Mouse (Mus musculus): ENCODE measurements around the gene Tldc1.

The Tldc1 gene

DNA sequence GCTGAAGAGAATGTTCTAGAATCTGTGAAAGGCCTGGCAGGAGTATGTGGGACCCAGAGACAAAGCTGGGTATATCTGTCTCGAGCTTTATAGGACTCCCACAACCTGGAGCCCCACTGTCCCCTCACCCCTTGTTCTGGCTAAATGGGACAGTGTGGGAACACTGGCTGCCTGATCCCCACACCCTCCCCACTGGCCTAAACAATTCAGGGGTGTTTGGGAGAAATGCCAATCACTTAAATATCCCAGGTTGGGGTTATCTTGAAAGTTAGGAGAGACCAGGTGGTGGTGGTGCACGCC, 20.7 kb upstream of the Tldc1 start:
- no peak for DNase-seq

DNA sequence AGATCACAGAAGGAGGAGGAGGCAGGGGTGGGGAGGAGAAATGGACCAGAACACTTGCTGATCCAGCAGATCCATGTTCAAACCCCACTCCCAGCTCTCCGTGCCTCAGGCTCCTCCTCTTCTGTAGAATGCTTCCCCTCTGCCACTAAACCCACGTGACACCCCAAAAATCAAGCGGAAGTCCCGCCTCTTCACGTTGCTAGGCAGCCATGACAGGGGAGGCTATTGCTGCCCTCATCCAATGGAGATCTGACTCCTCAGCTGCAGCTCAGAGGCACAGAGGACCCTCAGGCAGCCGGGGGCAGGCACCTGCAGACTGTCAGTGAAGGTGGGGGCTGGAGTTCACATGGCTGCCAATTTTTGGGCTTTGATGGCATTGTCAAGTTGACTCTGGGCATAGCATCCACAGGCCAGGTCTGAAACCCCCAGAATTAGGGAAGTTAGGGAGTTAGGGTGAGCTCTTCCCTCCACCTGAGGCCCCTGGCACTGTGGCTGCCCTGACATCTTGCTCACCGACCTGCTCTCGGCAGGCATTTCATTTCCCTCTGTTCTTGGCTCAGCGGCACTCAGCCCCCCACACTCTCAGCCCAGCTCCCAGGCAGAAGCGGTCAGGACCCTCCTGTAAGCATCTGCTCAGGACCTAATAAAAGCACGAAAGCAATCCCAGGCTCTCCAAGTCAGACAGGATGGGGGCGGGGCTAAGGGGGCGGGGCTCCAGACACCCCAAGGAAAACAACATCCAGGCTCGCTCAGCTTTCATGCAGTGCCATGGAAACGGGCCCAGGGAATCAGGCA, 20.2 kb upstream of the Tldc1 start:
- peak; percentile 53 for DNase-seq

DNA sequence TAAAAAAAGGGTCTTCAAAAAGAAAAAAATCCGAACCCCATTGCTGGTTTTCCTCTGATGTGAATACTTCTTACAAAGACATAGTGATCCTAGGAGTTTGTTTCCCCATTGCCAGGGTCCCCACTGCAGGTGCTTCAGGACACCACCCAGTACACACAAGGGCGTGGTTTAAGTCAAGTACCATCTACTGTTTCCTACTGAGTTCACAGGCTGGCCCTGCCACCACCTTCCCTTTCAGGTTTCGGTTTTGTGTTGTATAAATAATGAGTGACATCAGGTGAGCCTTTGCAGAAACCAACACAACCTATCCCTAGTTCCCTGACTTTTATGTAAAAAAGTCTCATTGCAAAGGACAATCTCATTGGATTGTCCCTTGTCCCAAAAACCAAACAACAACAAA, 17.4 kb upstream of the Tldc1 start:
- DNase-seq, result no peak

DNA sequence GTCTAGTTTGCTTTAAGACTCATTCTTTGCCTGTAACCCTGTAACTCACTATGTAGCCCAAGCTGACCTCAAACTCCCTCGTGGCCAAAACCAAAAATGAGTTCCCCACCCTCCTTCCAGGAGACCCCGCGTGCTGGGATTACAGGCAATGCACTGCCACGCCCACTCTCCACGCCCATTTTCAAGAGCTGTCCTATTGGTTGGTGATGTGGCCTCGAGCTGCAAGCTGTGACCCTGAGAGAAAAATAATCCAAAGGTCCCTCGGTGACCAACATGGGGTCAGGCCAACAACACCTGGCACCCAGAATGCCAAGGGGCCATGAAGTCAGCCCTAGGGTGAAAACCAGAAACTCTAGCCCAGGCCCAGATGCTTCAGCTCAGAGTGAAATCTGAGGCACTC, 16.5 kb upstream of the Tldc1 start:
- no peak for DNase-seq

DNA sequence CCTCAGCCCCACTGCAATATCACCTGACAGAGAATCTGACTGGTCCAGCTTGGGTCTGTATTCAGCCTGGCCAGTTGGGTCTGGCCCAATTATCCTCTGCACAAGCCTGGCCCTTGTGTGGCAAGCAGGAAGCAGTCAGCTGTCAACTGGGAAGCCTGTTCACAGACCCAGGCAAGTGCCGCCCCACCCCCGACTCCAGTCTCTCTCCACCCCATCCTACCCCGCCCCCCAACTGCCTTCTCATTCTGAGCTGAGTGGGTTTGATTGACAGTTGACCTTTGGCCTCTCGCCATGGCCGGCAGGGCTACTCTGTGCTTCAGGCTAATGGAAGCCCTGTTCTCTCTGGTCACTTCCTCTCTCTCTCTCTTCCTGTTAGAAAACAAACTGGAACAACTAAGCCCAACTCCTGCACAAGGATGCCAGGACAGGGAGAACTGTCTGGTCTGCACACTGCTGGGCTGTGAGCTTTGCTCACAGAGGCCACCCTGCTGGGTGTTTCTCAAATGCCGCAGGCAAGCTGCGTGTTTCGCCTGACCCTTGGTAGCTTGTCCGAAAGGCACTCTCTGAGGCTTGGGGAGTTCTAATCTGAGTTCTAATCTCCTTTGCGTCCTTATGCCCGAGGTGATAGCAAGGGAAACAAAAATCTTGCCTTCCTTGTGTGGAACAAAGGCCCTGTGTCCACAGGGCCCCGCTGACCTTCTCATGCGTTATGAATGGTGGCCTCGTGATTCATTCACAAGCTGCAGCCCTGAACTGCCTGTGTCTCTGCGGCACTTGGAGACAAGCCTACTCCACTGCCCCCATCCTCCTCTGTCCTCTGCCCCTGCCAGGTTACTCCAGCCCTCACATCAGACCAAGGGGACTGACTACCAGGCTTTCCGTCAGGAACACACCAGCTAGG, 13.8 kb upstream of the Tldc1 start:
- DNase-seq, result peak; percentile 50

DNA sequence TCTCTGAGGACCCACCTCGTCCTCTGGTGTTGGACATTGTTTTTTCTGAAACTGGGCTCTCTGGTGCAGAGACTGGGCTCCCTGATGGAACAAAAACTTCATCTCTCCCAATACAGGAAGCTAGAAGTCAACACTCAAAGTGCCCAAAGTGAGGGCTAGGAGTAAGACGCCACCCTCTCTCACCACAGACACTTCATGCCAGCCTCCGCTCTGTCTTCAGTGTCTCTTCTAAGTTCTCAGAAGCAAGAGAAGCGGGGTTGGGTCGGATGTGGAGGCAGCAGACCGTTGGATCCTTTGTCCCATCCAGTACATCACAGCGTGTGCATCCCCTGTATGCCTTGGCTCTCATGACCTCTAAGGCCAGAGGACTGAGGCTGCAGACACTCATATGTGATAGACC, 11.4 kb upstream of the Tldc1 start:
- DNase-seq, result no peak

DNA sequence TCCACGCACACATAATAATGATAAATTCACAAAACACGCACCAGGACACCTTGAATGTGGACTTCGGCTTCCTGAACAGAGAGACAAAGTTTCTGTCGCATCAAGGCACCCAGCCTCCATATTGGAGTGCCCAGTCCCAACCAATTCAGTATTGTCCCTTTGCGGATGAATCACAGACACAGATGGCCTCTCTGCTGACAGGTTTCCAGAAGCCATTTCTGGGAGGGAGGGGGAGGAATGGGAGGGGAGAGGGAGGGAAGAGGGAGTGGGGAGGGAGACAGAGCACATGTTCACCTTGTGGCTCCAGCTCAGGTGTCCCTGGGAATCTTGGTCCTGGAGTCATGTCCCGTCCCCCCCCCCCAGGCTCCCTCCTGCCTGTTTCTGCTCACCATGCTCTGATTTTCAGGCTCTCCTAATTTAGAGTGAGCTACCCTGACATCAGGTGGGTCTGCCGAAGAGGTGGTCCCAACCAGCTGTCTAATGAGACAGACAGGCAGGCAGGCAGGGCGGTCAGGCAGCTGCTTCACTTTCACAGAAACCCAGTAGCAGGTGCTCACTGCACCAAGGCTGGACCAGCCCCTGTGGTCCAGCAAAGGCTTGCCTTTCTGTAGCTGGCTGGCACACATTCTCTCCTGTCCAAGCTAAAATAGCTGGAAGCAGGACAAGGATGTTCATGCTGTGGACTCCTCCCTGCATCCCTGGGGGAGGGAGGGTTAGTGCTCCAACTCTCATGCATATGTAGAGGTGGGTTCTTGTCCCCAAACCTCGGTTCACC, 10.6 kb upstream of the Tldc1 start:
- no peak for DNase-seq

DNA sequence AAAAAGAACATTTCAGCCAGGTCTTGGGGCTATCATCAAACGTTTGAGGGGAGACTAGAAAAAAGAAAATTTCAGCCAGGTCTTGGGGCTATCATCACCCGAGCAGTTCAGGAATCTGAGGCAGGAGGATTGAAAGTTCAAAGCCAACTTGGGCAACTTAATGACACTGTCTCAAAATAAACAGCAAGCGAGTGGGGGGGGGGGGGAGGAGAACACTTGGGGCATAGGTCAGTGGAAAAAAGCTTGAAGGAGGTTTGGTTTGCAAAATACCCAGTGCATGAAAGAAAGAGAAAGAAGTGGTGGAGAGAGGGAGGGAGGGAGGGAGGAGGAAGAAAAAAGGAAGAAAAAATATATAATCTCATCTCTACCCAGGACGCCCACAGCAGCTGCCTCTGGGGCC, 9.1 kb upstream of the Tldc1 start:
- no peak for DNase-seq

DNA sequence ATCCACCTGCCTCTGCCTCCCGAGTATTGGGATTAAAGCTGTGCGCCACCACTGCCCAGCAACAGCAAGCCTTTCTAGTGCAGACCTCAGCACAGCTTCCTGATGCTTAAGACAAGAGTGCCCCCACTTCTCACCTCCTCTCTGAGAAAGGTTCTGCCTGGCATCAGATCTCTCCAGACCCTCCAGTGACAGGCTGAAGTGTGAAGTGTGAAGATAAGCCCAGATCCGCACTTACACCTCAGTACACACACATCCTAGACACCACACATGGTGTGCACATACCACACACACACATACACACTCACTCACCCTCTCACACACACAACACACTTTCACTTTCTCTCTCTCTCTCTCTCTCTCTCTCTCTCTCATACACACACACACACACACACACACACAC, 8.7 kb upstream of the Tldc1 start:
- no peak for DNase-seq

DNA sequence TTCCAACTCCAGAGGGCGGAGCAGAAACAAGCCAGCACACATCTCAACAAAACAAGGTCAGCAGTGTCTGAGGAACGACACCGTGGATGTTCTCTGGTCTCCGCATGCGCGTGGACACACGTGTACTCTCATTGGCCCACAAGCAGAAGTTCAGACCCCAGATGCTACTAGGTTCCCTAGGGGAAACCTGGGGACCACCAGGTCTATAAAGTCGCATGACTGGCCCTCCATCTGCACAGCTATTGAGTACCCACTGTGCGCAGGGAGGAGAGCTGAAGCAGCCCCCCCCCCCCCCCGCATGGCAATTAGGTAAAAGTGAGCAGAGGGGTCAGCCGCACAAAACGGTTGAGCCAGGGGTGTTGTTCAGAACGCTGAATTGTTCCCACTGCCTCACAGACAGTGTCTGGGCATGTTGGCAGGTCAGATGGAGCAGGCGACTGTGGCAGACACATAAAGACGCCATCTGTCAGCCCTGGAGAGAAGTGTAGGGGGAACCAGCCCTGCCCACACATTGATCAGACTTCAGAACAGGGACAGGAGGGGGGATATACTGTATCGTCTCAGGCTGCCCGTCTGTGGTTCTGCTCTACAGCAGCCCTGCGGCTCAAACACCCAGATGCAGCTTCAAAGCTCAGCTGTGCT, 7.7 kb upstream of the Tldc1 start:
- DNase-seq, result no peak

DNA sequence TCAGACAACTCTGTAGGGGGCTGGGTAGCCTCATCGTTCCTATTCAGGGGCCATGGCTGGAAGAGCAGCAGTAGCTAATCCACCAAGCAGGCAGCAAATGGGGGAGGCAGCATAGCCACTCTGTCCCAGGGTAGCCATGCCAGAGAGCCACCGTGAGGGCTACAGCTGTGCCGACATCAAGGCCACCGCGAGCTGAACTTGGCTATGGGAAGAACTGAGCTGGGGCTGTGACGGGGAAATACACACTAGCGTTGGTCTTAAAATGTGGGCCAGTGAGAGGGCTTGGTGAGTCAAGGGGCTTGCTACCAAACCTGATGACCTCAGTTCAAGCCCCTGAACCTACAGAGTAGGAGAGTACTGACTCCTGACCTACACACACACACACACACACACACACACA, 6.5 kb upstream of the Tldc1 start:
- no peak for DNase-seq

DNA sequence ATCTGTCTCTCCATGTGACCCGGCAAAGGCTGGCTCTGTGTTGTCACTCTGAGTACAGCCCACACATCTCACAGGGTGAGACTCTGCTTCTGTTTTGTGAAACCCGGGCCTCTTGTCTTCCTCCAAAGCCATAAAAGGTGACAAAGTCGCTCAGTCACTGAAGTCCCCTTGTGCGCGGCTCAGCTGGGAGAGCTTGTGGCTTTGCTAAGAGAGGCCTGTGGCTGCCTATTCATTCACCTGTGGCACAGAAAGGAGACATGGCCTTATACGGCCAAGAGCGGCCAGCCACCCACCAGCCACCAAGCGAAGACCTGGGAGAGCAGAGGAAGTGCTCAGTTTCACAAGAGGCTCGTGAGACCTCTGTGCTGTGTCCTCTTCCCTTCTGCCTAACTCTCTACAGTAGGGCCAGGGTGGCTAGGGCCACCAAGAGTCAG, 5.9 kb upstream of the Tldc1 start:
- DNase-seq, result no peak

DNA sequence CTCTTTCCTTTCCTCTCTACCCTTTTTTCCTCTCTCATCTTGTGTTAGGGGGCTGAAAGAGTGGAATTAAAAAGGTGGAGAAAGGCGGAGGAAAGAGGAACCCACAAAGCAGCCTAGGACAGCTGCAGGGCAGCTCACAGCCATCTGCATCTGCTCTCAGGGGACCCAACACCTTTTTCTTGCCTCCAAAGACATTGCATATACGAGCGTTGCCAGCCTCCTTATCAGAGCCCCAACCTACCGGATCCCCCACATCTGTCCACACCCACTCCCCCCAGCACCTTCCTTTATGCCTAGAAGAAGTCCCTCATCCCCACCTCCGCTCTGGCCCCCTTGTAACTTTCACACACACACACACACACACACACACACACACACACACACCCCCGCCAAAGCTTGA, 5.4 kb upstream of the Tldc1 start:
- no peak for DNase-seq

DNA sequence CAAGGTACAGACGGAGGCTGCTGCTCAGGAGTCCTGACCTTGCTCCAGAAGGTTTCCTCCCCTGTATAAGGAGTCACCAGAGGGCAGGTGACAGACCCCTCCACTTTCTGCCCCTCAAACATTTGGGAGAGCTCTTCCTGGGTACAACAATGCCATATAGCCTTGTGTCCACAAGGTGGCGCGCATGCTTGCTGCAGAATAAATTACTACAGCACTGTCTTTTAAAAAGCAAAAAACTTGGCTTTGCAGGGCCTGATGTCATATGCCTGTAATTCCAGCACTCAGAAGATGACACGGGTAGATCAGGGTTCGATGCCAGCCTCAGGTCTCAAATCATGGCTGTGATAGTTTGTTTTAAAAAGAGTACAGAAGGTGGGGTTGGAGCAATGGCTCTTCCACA, 4.5 kb upstream of the Tldc1 start:
- peak; percentile 68 for DNase-seq

DNA sequence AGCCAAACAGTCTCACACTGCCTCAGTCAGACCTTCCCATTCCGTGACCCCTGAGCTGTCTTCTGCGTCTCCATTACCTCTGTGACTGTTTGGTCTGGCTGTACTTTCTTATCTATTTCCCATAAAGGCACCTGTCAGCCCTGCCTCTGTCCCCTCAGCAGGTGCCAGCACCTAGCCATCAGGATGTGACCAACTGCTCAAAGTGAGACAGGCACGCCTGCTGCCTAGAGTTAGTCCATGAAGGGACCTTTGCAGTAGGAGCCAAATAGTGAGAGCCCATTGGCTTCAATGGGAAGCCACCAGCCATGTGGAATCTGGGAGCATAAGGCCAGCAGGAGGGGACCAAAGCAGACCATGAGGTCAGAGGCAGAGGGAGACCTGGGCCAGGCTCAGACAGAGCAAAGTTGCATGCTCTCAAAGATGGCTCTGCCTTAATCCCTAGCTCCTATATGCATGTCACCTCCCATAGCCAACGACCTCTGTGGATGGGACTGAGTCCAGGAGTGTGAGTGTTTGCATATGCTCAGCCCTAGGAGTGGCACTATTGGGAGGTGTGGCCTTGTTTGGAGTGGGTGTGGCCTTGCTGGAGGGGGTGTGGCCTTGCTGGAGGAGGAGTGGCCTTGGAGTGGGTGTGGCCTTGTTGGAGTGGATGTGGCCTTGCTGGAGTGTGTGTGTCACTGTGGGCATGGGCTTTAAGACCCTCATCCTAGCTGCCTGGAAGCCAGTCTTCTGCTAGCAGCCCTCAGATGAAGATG, 3.0 kb upstream of the Tldc1 start:
- no peak for DNase-seq

DNA sequence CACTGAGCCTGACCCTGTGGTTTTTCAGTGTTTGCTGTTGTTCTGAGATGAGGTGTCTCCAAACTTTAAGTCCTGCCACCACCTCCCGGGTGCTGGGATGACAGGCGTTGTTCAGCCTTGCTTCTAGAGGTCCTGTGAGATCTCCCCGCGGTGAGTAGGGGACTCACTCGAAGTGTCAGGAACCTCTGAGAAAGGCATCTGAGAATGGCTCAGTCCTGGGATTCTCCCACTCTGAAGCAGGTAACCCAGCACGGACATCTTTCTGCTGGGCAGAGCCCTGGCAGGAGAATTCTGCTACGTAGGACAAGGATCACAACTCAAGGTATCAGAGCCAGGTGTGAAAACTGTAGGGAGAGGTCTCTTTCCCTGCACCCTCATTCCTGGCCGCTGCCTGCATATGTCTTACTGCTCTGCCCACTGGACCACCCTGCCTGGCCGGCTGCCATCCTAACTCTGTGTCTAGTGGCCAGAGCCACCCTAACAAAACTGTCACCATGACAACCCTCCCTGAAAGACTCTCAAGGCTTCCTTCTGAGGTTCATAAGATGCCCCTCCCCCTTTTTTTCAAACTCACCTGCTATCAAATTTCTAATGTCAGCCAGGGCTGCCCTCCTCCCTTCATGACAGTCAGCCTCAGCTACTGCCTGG, 2.3 kb upstream of the Tldc1 start:
- DNase-seq, result no peak

DNA sequence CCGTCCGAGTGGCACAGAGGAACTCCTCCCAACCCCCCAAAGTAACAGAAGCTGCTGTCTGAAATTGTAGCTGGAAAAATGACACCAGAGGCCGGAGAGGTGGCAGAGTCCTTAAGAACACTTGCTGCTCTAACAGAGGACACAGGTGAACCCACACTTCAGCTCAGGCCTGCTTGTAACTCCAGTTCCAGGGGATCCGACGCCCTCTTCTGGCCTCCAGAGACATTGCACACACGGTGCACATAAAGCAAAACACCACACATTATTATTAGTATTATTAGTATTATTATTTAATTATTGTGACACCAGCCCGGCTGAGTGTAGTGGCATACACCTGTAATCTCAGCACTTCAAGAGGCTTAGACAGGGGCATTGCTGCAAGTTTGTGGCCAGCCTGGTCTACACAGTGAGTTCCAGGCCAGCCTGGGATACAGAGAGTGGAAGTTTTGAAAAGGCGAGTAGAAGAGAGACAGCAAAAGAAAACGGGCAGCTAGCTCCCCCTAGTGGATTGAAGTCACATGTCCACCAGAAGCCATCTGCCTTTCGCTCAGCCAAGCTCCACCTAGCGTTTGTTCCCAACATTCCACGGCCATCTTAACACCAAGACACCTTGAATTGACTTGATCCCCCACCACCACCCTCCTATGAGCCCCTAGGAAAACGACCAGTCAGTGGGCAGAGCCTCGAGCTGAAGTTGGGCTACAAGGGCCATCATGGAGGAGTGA, 959 bp upstream of the Tldc1 start:
- peak; percentile 87 for DNase-seq

DNA sequence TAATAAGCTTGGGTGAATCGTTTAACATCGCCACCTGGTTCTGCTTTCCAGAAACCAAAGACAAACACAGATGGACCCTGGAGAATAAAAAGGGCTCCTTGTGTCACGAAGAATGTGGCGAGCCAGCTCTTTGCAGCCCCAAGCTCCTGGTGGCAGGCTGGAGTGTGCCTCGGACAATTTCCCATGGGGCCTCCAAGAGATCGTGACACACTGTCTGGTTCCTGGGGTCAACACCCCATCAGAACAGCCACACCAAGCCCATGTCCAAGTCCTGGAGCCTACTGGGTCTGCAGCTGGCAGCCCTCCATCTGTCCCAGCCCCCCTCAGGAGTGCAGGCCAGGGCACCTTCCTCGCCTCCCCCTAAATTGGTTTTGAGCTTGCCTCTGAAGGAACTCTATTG, 451 bp downstream of the Tldc1 start:
- DNase-seq, result no peak

DNA sequence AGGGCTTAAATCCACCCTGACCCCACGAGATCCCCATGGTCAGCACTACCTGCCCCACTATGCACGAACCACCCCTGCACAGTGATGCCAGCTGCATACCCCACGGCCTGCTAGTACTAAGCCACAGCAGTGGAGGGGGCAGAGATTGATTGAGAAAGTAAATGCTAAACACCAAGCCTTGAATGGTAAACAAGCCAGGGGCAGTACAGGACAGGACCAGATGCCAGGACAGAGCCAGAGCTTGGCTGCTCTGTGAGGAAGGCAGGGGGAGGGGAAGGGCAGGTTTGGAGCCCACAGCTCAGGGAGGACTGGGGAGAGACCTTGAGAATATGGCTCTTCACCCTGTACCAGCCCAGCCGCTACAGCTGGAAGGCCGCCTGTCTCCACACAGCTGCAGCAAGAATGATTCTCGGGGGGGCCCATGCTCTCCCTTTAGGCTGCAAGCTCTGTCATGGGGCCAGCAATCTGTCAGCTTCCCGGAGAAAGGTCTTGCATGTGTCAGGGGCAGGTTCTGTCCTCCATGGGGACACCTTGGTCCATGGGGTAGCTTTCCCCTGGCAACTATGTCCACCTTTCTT, 1.5 kb downstream of the Tldc1 start:
- no peak for DNase-seq

DNA sequence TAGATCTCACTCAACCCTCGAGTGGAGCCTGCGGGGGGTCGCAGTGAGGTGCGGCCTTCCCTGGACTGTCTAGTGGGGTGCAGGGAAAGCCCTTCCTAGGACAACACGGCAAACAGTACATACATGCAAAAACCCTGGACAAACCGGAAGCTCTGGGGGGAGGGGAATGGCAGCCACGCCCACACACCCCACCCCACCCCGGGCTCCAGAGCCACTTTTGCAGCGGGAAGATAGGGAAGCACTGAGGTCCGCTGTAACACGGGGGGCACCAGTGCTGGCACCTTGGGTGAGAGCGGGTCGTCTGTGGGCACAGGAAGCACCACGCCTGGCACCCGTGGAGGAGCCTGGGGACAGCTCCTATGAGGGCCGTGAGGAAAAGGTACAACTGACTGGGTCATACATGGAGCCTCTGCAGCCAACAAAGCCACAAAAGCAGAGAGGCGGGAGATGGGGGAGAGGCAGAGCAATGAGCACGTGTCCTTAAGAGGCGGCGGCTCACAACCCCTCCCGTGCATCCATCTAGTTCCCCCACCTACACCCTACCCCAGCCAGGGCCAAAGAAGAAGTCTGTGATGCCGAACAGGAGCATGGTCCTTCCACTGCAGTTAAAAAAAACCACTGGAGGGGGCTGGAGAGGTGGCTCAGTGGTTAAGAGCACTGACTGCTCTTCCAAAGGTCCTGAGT, 12.3 kb downstream of the Tldc1 start:
- DNase-seq, result no peak
